Mouse (Mus musculus) lung, postnatal 0 days (tissue): ENCODE measurements around the gene Mcat.

ENCODE experiments used
- CTCF ChIP-seq: IDR thresholded peaks from 2 replicates; pipeline ENCODE4 v1.5.1; 2016; ENCODE audit warnings: antibody characterized with exemption, mild to moderate bottlenecking
- EP300 ChIP-seq: IDR thresholded peaks from 2 replicates; pipeline ENCODE4 v1.6.1; 2016; ENCODE audit warnings: antibody characterized with exemption, mild to moderate bottlenecking, control low read depth

DNA sequence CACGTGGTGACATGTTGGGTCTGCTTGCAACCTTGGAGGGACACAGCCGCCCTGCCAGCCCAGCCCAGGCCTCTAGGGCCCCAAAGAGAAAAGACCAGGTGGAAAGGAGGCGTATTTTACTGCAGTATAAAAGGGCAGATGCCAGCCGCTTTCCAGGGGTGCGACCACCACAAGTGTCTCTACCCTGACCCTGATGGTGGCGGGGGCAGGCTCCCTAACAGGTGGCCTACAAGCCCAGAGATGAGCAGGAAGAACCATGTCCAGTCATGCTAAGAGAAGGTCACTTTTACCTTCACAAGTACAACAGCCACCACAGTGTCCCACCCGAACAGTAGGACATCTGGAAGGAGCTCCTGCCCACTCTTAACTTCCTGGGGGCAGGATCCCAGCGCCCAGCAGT is 12.0 kb upstream of the Mcat start:
- TF ChIP-seq CTCF = no peak
- no peak for TF ChIP-seq EP300
